Mouse (Mus musculus) T-cell, adult 66 days (primary cell): ENCODE measurements around the gene Zfp384. TPM values are rescaled to one million over a fixed set of nuclear protein-coding genes. Genes with fewer than 3 reads are reported as not detected.

Experiments used
- total RNA-seq, 2 experiments: library from RNA; stranded (reverse); gene quantifications; 3 replicates in 1 of 2; 4 replicates in 1 of 2; pipeline ENCODE4 v1.2.4; 2023

Gene Zfp384
- total RNA-seq: 10 to 100 TPM; 78.2 to 92.7 TPM

DNA sequence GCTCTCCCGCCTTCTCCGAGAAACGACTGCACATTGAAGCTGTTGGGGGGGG is at the start of gene Zfp384:
TSS of gene Zfp384 (plus strand) at position 17 of the 52 bp plus-strand sequence.

DNA sequence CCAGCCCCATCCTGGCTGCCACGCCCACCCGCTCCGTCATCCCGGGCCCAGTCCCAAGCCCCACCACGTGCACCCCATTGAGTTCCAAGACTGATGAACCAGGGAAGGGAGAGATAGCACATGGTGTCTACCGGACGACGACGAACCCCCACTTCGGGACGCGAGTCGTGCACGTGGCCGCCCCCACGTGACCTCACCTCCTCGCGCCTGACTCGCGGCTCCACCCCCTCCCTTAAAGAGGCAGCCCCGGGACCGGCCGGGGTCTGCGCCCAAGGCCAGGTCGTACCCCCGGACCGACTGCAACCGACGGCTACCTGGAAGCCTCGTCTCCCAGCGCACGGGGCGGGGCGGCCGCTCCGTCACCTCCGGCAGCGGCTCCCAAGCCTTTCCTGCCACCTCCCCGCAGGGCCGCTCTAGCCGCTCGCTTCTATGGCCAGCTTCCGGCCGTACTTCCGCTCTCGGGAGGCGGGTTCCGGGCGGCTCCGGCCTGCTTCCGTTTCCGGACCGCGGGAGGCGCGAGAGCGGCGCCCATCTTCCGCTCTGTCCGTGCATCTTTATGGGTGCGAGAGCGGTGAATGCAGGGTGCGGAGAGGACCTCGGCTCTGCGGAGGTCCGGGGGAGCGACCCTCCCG is 43.7 kb upstream of the Zfp384 start, which contains the start of gene Cops7a:
TSS of gene Cops7a (minus strand) at position 451 of the 632 bp plus-strand sequence.

DNA sequence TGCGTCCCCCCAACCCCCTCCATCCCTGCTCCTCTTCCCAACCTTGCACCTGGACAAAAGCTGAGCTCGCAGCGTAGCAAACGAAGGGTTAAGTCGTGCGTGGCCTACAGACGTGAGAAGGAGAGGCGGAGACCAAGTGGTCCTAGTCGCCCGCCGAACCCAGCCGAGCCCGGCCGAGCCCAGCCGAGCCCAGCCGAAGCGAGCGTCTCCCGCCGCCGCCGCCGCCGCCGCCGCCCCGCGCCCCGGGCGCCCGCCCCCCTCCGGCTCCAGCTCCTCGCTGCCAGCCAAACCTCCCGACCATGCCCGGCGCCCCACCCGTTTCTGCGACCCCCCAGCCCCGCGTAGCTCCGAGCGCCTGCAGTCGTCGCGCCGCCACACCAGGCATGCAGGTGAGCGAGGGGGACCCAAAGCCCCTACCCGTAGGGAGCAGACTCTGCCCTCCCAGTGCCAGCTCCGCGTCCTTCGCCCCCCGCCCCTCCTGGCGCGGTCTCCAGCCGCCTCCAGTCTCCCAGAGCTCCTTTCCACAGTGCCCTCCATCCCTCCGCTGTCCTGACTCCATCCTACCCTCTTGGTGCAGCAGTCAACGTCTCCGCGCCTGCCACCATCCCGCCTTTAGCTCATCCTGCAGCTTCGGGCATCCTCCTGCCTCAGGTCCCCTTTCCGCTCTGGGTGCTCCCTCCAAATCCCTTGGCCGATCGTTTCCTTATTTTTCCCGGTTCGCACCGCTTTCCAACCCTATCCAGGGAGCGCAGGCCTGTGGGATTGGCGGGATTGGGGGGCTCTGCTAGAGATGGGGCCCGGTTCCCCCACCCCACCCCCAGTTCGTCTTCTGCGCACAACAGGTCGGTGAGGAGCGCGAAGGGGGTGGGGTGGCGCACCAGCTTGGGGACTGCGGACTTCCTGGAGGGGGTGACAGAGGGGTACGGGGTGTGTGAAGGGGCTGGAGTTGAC is 12.1 kb upstream of the Zfp384 start, which contains the start of gene Pianp:
TSS of gene Pianp (plus strand) at position 144 of the 951 bp plus-strand sequence.

DNA sequence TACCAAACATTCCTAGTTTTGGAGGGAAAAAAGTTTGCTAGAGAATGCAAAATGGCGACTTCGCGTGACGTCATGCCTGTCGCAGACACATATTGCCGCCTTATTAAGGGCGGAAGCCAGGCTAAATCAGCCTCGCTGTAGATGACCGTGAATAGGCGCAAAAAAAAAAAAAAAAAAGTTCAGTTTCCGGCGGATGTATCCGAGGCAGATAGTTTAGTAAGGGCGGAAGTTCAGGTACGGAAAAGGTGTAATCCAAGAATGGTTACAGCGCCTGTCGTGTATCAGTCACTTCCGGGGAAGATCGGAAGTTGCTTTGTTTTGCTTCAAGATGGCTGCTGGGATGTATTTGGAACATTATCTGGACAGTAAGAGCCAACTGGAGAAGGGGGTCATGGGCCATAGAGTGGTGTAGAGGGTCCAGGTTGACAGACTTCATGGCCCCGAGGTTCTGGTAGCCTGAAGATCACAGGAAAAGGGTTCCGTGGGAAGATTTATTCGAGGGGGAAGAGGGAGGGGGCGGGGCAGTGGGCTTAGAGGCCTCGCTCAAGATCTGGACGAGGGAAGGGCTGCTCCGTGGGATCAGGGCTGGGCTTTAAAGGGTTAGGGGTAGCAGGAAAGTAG is 30.7 kb downstream of the Zfp384 start, which contains the start of gene Ing4:
TSS of gene Ing4 (plus strand) at position 228 of the 621 bp plus-strand sequence.

DNA sequence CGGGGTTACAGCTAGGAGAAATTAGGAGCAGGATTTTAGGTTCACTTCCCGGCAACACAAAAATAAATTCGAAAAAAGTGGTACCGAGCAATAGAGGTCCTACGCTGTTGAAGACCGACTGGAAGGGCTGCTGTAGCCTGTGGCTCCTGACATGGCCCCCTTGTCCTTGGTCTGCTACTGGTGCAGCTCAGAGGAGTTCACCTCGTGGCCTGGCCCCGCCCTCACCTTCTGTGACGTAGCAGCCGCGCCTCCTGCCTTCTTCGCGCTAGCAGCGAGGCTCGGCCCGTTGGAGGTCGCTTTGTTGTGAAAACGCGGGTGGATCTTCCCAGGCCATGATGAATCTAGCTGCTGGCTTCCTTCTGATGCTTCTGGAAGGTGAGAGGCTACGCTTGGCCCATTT is 40.7 kb downstream of the Zfp384 start, which contains the start of gene Acrbp:
TSS of gene Acrbp (plus strand) at position 12 of the 400 bp plus-strand sequence.

DNA sequence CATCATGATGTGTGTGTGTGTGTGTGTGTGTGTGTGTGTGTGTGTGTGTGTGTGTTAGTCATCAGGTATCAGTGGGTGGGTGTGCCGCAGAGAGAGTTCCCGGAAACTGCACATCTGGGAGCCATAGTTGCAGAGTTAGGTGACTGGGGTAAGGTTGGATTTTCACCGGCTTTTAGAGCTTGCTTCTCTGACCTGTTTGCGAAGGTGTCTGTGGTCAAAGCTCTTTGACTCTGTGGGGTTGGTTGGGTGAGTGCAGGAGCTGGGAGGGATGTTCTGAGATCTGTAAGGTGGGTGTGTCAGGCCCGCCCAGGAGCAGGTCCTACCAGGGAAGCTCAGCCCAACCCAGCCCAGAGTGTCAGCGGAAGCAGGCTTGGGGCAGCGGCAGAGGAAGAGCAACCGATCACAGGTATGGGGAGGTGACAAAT is 58.6 kb downstream of the Zfp384 start, which contains the start of gene Lpar5:
TSS of gene Lpar5 (plus strand) at position 350 of the 425 bp plus-strand sequence.

Other genes with a start within 250 kb of the Zfp384 start
- 1 to 10 TPM; 3.3 to 3.8 TPM for gene Eno2, start 239.5 kb upstream of the Zfp384 start, total RNA-seq
- 10 to 100 TPM in 1 of 2 experiments, 1 to 10 TPM in 1; 6.7 to 10.5 TPM for gene Lrrc23, start 229.4 kb upstream of the Zfp384 start, total RNA-seq
- 1 to 10 TPM; 1.1 to 3.6 TPM for gene Spsb2, start 200.5 kb upstream of the Zfp384 start, total RNA-seq
- 10 to 100 TPM; 37.5 to 43.1 TPM for gene Tpi1, start 194.8 kb upstream of the Zfp384 start, total RNA-seq
- 10 to 100 TPM; 66.7 to 74.2 TPM for gene Usp5, start 179.7 kb upstream of the Zfp384 start, total RNA-seq
- 1 to 10 TPM; 3.1 to 7.1 TPM for gene Cdca3, start 179.6 kb upstream of the Zfp384 start, total RNA-seq
- not detected for gene Gnb3, start 168.9 kb upstream of the Zfp384 start, total RNA-seq
- gene P3h3, start 151.4 kb upstream of the Zfp384 start, total RNA-seq: under 1 TPM; 0.21 to 0.64 TPM
- 1 to 10 TPM; 1.7 to 2.3 TPM for gene Gpr162, start 145.2 kb upstream of the Zfp384 start, total RNA-seq
- gene Cd4, start 120.9 kb upstream of the Zfp384 start, total RNA-seq: 100 to 1,000 TPM; 241 to 278 TPM
- 10 to 100 TPM in 1 of 2 experiments, 1 to 10 TPM in 1; 8.8 to 10.2 TPM for gene Lag3, start 97.4 kb upstream of the Zfp384 start, total RNA-seq
- 10 to 100 TPM; 43.8 to 56.4 TPM for gene Ptms, start 89.0 kb upstream of the Zfp384 start, total RNA-seq
- 100 to 1,000 TPM in 1 of 2 experiments, 10 to 100 TPM in 1; 90.3 to 110 TPM for gene Mlf2, start 77.8 kb upstream of the Zfp384 start, total RNA-seq
- gene Cops7a, start 43.6 kb upstream of the Zfp384 start, total RNA-seq: 10 to 100 TPM; 37.3 to 49.3 TPM
- under 1 TPM; 0.90 to 0.98 TPM for gene Pianp, start 12.5 kb upstream of the Zfp384 start, total RNA-seq
- gene Ing4, start 30.6 kb downstream of the Zfp384 start, total RNA-seq: 10 to 100 TPM; 76.9 to 88.3 TPM
- gene Acrbp, start 40.5 kb downstream of the Zfp384 start, total RNA-seq: 10 to 100 TPM; 15.8 to 19.3 TPM
- gene Lpar5, start 58.8 kb downstream of the Zfp384 start, total RNA-seq: 10 to 100 TPM; 24.2 to 32.6 TPM
- gene Chd4, start 86.8 kb downstream of the Zfp384 start, total RNA-seq: 100 to 1,000 TPM; 305 to 319 TPM
- 10 to 100 TPM; 40.2 to 48.8 TPM for gene Nop2, start 122.8 kb downstream of the Zfp384 start, total RNA-seq
- gene Iffo1, start 136.1 kb downstream of the Zfp384 start, total RNA-seq: 10 to 100 TPM; 32.4 to 38.0 TPM
- 100 to 1,000 TPM; 489 to 500 TPM for gene Gapdh, start 157.3 kb downstream of the Zfp384 start, total RNA-seq
- gene Ncapd2, start 182.6 kb downstream of the Zfp384 start, total RNA-seq: 10 to 100 TPM; 37.7 to 50.9 TPM
- gene Mrpl51, start 182.7 kb downstream of the Zfp384 start, total RNA-seq: 10 to 100 TPM; 31.9 to 37.3 TPM
- 100 to 1,000 TPM; 124 to 130 TPM for gene Vamp1, start 206.4 kb downstream of the Zfp384 start, total RNA-seq
- 10 to 100 TPM; 50.8 to 54.1 TPM for gene Tapbpl, start 222.7 kb downstream of the Zfp384 start, total RNA-seq
- 100 to 1,000 TPM; 272 to 287 TPM for gene Cd27, start 227.9 kb downstream of the Zfp384 start, total RNA-seq